Mouse (Mus musculus) gastrocnemius, postnatal 14 days (tissue): ENCODE data around the gene Ralgps2. TPM values are rescaled to one million over a fixed set of nuclear protein-coding genes. Genes with fewer than 3 reads are reported as not detected.

Experiments used
- DNase-seq: peaks from one replicate; pipeline ENCODE4 v3.0.0; 2021; ENCODE audit warnings: mixed read lengths
- intact Hi-C: fragments of 180-260 bp; cut with DNase I; formaldehyde crosslinking; loops from one replicate; pipeline ENCODE4 v1.15.1; 2025; ENCODE audit warnings: low total_unique reads
- total RNA-seq, 2 experiments: library from RNA; stranded (reverse); gene quantifications; 2 replicates each; pipeline ENCODE4 v1.2.3; 2021

Gene Ralgps2
- total RNA-seq, 2 experiments from 2014 or later, result 5.1 to 6.4 TPM

DNA sequence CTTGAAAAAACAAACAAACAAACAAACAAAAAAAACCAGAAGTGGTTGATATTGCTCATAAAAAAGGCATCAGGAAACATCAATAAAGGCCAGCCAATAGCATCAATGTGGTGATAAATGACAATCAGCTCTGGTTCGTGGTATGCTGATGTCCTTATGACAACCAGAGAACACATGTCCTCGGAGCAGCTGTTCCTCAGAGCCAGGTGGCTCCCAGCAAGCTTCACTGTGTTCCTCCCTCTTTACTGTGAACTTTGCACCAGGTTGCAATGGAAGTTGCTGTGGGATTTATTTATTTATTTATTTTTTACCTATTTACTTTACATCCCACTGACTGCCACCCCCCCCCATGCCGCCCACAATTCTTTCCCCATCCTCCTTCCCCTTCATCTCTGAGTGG lies 17.9 kb upstream of the Ralgps2 start:
- intact Hi-C loops, result no loop called here
- DNase-seq, result no peak

DNA sequence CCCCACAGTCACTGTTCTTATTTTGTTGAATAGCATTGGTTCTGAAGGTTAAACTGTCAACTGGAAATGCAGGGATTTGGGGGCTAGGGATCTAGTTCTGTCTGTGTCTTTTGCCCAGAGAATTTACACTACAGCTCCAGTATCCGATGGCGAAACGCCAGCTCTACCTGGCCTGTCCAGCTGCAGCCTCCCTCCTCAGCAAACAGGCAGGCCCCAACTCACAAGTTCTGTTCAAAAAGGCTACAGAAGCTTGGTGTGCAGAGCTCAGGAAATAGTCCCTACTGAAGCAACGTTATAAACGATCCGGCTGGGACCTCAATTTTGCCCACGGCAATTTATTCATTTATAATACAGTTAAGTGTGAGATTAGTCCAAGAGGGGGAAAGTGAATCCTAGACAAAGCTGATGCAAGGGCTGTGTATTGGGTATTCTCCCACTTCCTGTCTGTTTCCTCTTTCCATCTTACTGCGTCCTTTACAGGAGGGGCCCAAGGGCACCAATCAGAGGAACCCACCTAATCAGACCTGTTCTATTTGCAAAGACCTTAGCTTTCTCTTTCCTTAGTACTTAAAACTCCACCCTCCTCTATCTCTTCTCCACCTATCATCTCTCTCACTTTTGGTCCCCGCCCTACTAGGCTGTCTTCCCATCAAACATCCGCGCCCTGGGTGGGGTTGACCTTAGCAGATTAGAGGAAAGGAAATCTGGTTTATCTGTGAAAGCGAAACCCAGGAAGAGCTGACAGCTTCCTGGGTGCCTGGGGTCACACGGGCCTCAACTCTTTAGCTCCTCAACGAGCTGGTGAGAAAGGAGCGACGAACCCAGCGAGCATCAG lies 16.7 kb upstream of the Ralgps2 start:
- intact Hi-C loops, result no loop called here
- DNase-seq, result no peak

DNA sequence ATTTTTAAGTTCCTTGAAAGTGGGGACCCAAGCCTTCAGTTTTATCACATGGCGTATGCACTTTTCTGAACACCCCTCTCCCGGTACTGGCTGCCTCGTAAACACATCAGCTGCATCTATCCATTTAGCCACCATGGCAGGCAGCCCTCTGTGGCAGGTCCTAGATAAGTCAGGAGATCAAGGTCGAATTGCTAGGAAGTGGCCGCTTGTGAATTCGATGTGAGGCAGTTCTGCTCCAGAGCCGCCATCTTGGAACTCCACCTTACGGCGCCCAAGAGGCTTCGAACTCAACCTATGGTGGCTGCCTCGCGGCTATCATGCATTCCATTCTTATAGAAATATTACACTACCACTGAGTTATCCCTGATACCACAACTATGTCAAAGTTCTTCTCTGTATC lies 14.8 kb upstream of the Ralgps2 start:
- DNase-seq, result no peak
- intact Hi-C loops, result no loop called here

DNA sequence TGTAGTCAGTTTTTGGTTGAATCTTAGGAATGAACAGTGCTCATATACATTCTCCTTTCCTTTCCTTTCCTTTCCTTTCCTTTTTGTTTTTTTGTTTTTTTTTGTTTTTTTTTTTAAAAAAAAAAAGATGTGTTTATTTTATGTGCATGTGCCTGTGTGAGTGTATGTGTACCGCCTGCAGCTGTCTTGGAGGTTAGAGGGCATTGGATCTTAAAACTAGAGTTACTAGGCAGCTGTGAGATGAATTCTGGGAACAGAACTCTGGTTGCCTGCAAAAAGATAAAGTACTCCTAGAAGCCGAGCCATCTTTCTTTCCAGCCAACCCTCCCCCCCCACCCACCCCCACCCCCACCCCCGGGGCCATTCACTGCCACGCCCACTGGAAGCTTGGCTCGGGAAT lies 10.9 kb upstream of the Ralgps2 start:
- no peak for DNase-seq
- intact Hi-C loops, result no loop called here

GRCm38 (mm10) chr1:156940584-156940983 lies 1.2 kb upstream of the Ralgps2 start:
- intact Hi-C loops, result no loop called here
- no peak for DNase-seq

DNA sequence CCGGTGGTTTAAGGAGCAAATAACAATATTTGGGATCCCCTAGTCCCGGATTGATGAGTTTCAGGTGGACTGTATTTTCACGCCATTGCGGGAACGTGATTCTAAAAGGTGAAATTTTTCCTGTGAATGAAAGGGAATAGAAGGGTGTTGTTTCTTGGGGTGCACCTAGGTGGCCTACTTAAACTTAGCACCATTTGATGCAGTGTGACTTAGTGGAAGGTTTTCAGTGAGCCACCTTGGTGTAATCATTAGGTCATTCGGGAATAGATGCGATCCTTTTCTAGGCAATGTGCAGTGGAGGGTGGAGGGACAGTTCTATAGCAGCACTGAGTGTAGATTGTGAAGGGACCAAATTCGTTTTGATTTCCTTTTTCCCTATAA lies 706 bp upstream of the Ralgps2 start:
- DNase-seq, result no peak
- intact Hi-C loops, result no loop called here

DNA sequence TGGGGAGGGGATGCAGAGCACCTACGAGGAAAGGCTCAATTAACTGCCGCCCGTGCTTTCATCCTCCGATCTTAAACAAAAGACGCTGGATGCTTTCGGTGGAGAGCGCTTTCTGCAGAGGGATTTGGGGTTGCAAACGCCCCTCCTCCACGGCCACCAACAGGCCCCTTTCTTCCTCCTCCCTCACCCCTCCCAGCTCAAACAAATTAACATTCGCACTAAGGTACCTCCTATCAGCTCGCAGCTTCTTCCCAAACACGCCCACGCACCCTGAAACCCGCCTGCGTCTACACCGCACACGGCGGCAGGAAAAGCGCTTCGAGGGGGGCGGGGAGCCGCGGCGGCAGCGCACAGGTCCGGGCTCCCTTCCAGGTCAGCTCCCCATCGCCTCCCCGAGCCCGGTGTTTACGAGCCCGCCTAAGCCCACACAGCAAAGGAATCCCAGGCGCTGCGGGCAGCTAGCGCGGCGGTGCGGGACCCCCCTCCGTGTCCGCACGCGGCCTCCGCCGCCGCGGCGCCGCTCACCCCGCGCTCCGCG lies 652 bp downstream of the Ralgps2 start:
- intact Hi-C loops, result no loop called here
- DNase-seq, result peak; percentile 50

DNA sequence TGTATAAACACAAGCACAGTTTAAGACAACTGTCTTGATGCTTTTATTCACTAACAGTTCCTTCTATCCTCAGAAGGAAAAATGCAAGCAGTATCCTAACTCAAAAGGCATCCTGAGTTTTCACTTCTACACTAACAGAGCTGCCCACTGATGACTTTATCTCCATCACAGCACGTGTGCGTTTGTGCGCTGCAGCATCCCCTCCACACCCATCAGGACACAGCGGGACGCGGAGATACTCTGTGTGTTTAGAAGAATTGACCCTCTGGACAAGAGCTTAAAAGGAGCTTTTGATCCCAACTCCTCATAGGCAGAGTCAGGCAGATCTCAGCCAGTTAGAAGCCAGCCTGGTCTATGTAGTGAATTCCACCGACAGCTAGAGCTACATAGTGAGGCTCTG lies 2.0 kb downstream of the Ralgps2 start:
- intact Hi-C loops, result no loop called here
- no peak for DNase-seq

DNA sequence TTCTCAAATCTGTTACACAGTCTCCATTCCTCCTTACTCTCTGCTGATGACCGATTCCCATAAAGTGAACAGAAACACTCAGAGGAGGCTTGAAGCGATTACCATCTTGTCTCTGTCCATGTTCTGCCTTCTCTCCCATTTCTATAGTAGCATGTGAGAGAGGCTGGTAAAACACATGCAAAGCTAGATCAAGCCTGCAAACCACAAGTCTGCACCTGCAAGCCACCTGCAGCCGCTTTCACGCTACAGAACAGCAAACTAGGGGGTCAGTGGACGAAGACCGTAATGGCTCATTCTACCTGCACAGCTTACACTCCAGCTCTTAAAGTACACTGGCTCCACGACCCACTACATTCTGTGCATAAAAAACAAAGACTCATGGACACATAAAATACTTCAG lies 5.7 kb downstream of the Ralgps2 start:
- intact Hi-C loops, result no loop called here
- no peak for DNase-seq

DNA sequence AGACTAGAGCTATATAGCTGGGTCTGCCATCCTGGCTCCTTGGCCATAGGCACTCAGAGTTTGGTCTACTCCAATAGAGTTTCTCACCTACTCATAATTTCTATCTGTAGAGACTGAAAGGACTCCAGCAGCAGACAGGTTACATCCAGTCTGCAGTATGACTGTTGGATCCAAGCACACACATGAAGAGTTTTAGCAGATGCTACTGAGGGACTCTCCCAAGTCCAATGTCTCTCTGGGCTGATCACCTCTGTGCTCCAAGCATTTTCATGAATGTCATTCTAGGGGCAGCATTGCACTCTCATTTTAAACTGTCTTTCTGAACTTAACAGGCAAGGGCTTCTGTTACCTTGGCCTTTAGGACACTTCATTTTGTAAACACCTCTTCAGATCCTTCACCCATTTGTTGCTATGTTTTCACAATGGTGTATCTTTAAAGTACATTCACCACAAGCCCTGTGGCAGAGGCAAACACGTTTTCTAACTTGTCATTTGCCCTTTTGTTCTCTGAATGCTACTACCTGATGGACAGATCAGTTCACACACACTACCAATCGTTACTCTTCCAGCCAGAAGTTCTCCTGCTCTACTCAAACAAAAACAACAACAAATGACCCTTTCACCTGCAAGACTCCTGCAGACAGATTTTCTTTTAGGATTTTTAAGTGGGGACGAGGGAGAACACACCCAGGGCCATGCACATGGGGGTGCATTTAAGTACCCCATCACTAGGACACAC lies 7.2 kb downstream of the Ralgps2 start:
- intact Hi-C loops, result no loop called here
- no peak for DNase-seq

- peak; percentile 60 for DNase-seq
- intact Hi-C loops, result no loop called here
Measured at GRCm38 (mm10) chr1:156931106-156931870, 8.1 kb downstream of the Ralgps2 start.

DNA sequence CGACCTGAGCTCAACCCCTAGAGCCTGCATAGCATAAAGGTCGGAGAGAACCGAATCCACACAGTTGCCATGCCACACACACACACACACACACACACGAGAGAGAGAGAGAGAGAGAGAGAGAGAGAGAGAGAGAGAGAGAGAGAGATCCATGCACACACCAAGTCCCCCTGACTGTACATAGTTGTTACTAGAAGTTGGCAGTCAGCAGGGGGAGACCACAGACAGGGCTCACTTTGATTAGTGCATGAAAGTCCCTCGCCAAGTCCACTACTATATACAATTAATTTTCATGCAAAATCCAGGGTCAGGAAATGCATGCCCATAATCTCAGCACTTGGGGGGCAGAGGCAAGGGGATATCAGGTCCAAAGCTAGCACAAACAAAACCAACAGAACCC lies 9.2 kb downstream of the Ralgps2 start:
- no peak for DNase-seq
- intact Hi-C loops, result no loop called here

DNA sequence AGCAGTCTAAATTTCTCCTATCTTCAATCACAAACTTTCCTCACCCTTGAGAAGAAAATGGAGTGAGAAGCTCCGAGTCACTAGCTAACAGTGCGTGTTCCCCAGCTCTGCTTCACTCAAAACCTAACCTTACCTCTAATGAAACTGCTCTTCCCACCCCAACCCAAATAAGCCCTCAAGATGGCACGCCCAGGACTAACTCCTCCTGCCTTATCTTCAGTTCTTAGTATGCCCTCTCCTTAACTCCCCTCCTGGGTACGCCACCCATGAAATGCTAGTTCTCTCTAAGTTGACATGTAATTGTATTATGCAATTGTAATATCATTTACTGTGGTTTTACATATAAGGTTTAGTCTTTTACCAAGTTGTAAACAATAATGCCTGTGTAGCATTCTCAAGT lies 11.2 kb downstream of the Ralgps2 start:
- intact Hi-C loops, result no loop called here
- DNase-seq, result no peak

GRCm38 (mm10) chr1:156923511-156923910 lies 15.9 kb downstream of the Ralgps2 start:
- intact Hi-C loops, result no loop called here
- DNase-seq, result no peak

DNA sequence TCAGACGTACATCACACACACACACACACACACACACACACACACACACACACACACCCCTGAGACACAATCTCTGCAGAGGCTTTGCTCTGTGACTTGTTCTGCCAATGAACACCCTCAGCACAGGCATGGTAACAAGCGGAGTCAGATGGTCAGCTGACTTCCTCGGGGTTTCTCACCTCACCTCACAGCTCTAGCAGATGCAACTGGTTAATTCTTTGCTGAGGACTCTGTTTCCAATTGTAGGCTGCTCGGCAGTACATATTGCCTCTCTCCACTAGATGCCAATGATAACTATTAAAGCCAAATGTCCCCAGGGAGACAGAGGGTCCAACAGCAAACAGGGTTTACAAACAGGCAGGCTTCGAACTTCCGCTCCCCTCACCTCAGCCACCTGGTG lies 16.5 kb downstream of the Ralgps2 start:
- intact Hi-C loops, result no loop called here

DNA sequence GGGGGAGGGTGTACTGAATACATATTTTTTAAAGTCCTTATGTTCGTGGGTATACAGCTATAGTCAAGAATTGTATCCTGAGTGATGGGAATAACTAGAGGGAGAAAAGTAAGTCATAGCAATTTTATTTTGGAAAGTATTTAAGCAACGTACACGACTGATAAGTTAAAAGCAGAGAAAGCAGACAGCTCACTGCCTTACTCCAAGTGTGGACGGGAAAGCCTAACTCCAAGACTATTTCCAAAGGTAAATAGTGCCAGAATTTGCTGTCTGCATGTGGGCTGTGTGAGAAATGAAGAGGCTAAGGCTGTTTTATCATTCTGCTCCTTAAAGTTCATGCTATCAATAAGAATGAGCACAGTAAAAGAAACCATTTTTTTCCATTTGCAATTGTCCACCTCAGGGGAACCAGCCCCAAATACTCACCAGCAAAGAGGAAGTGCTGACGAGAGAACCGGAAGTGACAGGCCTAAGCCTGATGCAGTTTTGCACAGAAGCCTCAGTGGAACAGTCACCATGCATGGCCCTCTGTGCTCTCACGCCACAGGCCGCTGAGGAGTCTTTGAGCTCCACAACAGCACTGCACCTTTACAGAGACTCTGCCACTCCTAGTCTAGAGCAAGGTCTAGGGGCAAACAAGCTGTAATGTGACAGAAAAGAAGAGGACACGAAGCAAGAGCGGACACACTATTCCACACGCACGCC lies 18.0 kb downstream of the Ralgps2 start:
- intact Hi-C loops, result no loop called here
- DNase-seq, result no peak

More for the DNA sequence above, 16.5 kb downstream of the Ralgps2 start:
- no peak for DNase-seq

DNA sequence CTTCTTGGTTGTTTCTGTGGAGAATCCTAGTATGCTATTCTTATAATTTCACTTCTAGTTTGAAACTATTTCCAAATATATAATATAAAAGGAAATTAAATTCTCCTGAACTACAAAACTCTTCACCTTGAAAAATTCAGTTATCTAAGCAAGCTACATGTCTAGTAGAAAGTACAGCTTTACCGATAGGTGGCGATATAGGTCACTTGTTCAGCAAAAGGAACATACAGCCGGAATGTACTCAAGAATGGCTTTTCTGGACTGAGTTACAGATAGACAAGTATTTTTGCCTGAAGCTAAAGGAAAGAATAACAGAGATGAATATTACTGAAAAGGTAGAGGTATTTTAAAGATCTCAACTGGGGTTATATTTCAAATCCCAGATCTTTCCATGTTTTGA lies 22.0 kb downstream of the Ralgps2 start:
- DNase-seq, result no peak
- intact Hi-C loops, result loop anchor here (10.0 kb wide), 1 partner anchor 377 kb away; no protein-coding TSS in a partner anchor

GRCm38 (mm10) chr1:156916361-156916760 lies 23.1 kb downstream of the Ralgps2 start:
- no peak for DNase-seq
- intact Hi-C loops, result loop anchor here (10.0 kb wide), 1 partner anchor 378 kb away; no protein-coding TSS in a partner anchor

DNA sequence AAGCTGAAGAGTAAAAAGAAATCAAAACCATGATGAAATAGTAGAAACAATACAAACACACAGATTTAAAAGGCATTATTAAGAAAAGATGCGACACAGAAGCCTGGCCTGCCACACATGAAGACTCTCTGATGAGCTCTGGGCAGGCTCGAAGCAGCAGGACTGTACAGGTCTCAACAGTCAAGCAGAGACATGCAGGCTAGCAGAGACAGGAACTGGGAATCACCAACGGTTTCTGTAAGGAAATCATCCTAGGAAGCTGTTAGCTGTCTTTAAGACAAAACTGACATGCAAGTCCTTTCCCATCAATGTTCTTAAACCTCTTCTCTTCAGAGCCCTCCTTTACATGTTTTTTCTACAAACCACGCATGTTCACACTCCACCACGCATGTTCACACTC lies 24.5 kb downstream of the Ralgps2 start:
- DNase-seq, result no peak
- intact Hi-C loops, result loop anchor here (10.0 kb wide), 1 partner anchor 380 kb away; no protein-coding TSS in a partner anchor
